Mouse (Mus musculus): Measurements from ENCODE around the gene Cyp4v3.

DNA sequence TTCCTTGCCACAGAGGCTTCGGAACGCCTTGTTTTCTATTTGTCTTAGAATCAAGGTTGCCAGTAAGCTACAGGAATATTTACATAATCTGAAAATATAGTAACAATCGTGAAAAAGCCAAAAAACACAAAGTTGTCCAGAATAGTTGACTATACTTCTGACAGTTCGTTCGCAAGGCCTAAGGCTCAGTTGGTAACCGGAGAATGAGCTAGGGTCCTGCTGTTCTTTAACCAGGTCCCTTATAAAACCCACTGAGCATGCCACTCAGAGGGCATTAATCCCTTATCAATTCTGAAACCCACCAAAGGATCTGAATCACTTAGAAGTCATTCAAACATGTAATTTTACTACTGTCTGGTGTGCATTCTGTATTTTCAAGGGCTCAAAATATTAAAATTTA is 22.8 kb upstream of the Cyp4v3 start:
- TF ChIP-seq POLR2A (IDR thresholded peaks at IDR 0.05; ENCODE audit: borderline replicate concordance, extremely low read depth, low read depth, low read length) (no peak), CTCF (IDR thresholded peaks at IDR 0.05; ENCODE audit: insufficient read depth, low read length) (no peak)

All from lung, adult 2 months (tissue).